Mouse (Mus musculus) layer of hippocampus, postnatal 25 days (tissue): ENCODE data around the gene Rbm20. TPM values are rescaled to one million over a fixed set of nuclear protein-coding genes. Genes with fewer than 3 reads are reported as not detected.
A peak's percentile ranks its signal among the peaks of the same experiment; 100 is the strongest.

ENCODE experiments used
- DNase-seq, 2 experiments: peaks; one replicate each; pipeline ENCODE4 v3.0.0; 2022; ENCODE audit warnings: mixed read lengths in 2 of 2, low spot score in 1 of 2; ENCODE audit errors: extremely low spot score in 1 of 2
- total RNA-seq, 2 experiments: library from RNA; stranded (reverse); gene quantifications; 2 replicates each; pipeline ENCODE4 v1.2.3; 2021

Gene Rbm20
- total RNA-seq, 2 experiments from 2014 or later = 2.7 to 3.4 TPM

- DNase-seq = no peak
Measured at GRCm38 (mm10) chr19:53836569-53837454, 159.7 kb downstream of the Rbm20 start.

- DNase-seq = no peak
Measured at GRCm38 (mm10) chr19:53838850-53839249, 161.7 kb downstream of the Rbm20 start.

GRCm38 (mm10) chr19:53839837-53840236 lies 162.7 kb downstream of the Rbm20 start:
- no peak for DNase-seq

DNA sequence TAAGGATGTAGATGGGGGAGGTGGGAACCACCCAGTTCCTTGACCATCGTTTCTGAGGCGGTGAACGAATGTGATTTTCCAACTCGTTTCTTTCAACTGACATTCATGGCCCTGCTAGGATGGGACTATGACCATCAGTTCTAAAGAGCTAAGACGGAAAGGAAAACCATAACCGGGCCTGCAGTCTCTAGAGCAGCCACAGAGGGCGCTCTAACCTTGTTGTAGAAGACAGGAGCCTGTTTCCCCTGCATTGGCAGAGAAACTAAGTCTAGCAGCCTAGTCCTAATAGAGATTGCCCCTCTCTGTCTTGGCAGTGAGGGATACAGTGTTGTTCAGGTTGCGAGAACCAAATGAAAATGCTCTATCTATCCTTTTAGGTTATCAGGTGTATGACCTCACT lies 164.8 kb downstream of the Rbm20 start:
- peak in 1 of 2 experiments; percentile 67 for DNase-seq

DNA sequence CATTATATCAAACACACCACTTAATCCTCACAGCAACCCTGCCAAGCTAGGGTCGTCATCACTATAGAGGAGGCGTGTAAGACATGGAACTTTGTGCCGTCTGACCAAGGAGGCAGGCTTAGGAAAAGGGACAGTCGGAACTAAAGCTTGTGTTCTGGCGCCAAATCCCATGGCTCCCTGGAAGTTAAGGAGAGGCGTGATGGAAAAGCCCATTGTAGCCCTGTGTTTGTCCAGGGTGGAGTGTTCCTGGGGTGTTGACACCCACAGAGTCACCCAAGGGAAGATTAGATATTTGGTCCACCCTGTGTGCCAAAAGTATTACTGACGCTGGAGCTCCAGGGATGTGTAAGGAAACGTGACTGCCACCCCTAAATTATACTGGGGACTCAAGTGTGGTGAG lies 166.9 kb downstream of the Rbm20 start:
- no peak for DNase-seq

DNA sequence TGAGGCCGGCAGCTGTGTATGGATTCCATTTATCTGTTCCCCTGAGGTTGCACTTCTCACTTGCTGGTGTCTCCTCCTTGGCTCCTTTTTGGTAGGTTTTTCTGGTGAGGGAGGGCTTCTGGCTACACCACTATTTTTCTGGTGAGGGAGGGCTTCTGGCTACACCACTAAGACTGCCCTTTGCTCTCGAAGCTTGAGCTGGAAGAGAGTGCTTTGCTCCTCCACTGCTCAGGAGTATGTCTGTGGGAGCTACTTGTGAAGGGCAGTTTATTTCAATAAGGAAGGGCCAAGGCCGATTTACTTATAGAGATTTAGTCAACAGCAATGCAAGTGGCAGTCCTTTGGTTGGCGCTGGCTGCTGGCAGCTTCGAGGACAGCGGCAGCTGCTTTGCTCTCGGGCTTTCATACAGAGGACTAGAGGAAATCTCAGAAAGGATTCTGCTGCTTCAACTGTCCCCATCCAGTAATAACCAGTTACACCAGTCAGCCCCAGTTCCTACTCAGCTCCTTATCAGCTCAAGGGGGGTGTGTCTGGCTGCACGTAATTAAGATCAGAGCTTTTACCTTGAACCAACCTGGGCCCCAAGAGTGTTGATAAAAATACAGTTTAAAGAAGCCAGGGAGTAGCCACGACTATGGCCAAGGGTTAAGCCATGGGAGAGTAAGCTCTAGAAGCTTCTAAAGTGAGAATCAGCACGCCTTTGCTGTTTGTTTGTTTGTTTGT lies 171.3 kb downstream of the Rbm20 start:
- no peak for DNase-seq

- no peak for DNase-seq
Measured at GRCm38 (mm10) chr19:53850166-53850922, 173.2 kb downstream of the Rbm20 start.

- no peak for DNase-seq
Measured at GRCm38 (mm10) chr19:53851352-53851751, 174.2 kb downstream of the Rbm20 start.

GRCm38 (mm10) chr19:53851826-53852698 lies 175.0 kb downstream of the Rbm20 start:
- DNase-seq = no peak

GRCm38 (mm10) chr19:53852699-53853451 lies 175.8 kb downstream of the Rbm20 start:
- DNase-seq = peak; percentile 47 to 59

DNA sequence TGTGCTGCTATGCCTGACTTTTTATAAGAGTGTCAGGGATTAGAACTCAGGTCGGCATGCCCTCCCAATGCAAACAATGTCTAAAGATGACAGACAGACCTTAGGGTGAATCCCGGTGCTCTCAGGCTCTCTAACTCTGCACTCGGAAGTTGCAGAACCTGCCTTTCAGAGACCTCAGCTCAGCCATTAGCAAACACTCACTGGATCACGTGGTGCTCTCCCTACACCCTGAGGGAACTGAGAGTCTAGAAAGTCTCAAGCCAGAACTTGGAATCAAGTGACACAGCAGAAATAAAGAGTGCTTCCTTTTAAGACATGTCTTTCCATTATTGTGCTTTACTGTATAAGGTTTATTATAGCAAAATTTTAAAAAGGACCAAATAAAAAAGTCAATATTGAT lies 177.9 kb downstream of the Rbm20 start:
- no peak for DNase-seq

GRCm38 (mm10) chr19:53855781-53856180 lies 178.7 kb downstream of the Rbm20 start:
- DNase-seq = no peak

DNA sequence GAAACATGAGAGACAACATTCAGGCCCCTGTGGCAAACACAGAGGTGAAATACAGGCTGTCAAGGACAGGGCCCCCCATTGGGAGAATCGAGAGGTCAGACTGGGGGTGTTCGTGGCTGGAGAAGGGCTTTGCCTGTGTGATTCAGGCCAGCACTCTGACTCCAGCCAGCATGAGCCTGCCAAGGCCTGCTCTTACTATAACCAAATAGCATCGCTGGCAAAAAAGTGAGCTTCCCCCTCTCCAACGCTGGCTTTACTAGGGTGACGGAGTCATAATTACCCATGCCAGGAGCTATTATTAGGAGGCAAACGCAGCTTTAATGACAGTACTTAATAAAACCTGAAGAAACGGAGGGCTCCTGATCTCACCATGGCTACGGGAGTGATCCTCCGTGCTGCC lies 179.7 kb downstream of the Rbm20 start:
- no peak for DNase-seq

- no peak for DNase-seq
Measured at GRCm38 (mm10) chr19:53857962-53858361, 180.9 kb downstream of the Rbm20 start.

- no peak for DNase-seq
Measured at GRCm38 (mm10) chr19:53859149-53859548, 182.0 kb downstream of the Rbm20 start.

DNA sequence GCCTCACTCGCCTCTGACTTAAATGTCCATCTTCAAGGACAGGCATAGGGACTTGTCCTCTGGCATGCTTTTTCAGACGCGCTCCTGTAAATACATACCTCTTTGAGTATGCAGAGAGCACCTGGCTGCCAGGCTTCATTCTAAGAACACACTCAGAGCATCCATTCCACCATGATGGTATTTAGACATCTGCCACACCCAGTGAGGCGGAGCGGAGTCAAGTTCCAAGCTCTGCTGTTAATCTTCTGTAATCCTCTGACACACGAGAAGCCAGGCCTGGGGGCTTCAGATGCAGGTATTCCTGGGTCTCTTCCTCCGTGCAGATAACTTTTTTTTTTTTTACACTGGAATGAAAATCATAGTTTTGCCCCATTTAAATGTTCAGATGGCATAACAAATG lies 182.5 kb downstream of the Rbm20 start:
- no peak for DNase-seq

- DNase-seq = no peak
Measured at GRCm38 (mm10) chr19:53861346-53861745, 184.2 kb downstream of the Rbm20 start.

- no peak for DNase-seq
Measured at GRCm38 (mm10) chr19:53862573-53863246, 185.6 kb downstream of the Rbm20 start.

- no peak for DNase-seq
Measured at GRCm38 (mm10) chr19:53867238-53867637, 190.1 kb downstream of the Rbm20 start.
